Mouse (Mus musculus) kidney, adult 18-20 months (tissue): ENCODE results near the gene Smco4.
"Not testable (repeated sequence)": the region's sequence is repeated elsewhere in the genome, so short reads cannot be mapped to it uniquely, and the experiment has no call there.

Experiments
- DNase-seq: peaks from one replicate; pipeline ENCODE4 v3.0.0; 2021

Gene Smco4

DNA sequence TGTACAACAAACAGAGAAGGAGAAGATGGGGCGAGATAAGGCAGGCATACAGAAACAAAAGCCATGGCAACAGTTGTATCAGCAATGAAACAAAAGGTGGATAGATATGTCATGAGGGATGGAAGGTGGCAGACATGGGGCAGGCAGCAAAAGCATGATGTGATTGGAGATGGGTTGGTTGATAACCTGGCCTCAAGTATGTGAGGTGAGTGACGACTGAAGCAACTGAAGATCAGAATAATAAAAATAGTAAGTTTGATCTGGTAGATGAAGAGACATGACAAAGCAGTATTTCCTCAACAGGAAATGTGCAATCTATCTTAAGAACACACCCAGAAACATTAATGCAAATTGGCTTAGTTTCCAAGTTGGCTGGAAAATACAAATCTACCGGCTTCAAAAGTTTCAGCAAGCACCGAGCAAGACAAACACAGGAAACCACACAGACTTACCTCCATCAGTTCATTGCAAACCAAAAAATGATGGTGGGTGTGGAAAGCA, 57.3 kb downstream of the Smco4 start:
- no peak for DNase-seq

DNA sequence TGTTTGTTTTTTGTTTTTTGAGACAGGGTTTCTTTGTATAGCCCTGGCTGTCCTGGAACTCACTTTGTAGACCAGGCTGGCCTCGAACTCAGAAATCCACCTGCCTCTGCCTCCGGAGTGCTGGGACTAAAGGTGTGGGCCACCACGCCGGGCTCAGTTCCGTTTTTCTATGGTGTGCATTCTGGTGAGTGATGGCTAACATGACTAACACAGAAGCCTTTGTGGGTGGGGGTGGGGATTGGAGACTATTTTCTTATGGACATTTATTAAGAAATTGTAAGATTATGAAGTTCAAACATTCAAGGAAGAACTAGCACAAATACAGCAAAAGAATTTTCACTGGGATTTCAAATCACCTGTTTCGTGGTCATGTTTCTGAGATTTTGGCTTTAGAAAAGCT, 57.8 kb downstream of the Smco4 start:
- DNase-seq = not testable (repeated sequence)

- no peak for DNase-seq
These were observed 59.0 kb downstream of the Smco4 start for GRCm38 (mm10) chr9:15551933-15552851.

- no peak for DNase-seq
These were observed 60.1 kb downstream of the Smco4 start for GRCm38 (mm10) chr9:15553322-15553721.

- no peak for DNase-seq
These were observed 67.2 kb downstream of the Smco4 start for GRCm38 (mm10) chr9:15560451-15560850.

GRCm38 (mm10) chr9:15562353-15562752, 69.1 kb downstream of the Smco4 start:
- no peak for DNase-seq

DNA sequence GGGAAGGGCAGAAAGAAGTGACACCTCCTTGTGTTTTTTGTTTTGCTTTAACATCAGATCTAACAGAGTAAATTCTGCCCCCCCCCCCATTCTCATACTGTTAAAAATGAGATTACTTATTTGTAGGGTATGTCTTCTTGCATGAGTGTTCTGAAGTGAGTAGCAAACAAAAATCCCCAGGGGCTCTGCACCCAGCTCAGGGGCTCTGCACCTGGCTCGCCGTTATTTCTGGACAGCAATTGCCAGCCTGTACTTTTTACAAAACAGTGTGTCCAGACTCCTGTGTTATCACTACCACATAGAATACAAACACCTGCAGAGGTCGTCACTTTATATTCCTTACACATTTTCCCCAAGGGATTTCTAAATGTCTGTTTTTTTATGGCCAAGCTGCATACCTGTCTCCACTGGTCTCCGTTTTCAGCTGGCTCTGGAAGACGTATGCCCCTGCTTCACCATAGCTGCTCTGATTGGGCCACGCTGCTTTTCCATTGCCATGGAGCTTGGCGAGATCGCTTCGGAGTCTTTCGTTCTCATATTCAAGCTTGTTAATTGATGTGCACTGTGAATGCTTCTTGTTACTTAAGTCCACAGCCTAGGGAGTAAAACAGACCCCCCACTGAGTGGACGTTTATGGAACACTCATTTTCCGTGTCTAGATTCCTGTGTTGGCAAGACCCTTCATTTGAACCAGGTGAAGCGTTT, 81.7 kb downstream of the Smco4 start:
- no peak for DNase-seq

- no peak for DNase-seq
These were observed 85.2 kb downstream of the Smco4 start for GRCm38 (mm10) chr9:15578427-15578826.

- no peak for DNase-seq
These were observed 85.7 kb downstream of the Smco4 start for GRCm38 (mm10) chr9:15578946-15579345.

DNA sequence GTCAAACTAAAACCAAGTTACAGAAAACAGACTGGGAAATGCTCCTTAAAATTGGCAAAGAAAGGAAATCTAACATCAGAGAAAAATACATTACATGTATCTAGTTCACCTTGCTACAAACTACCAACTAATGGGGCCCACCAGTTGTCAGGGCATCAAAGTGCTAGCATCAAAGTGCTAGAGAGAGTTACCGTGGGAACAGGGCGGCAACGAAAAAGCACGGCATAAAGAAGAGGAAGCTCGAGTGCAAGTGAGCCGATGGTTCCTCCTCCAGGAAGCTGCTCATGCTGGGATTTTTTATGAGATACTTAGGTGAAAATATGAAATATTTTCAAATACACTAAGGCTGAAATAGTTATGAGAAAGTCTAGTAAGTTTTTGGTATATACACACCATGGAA, 86.9 kb downstream of the Smco4 start:
- no peak for DNase-seq

DNA sequence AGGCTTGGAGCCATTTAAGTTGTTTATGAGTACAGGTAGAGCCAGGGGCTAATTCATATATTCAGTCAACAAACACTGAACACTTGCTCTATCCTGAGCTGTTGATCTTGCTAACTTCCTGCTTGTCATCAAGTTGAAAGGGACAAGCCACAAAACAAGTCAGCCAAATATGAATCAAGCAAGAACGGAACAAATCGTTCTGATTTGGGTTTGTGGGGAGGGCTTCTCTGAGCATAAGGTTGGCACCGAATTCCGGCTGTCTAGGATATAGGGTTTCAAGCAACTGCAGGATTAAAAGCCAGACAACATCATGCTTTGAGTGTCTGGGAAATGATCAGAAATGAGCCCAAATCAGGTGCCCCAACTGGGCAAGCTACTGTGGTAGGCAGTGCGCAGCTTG, 88.8 kb downstream of the Smco4 start:
- DNase-seq = no peak

DNA sequence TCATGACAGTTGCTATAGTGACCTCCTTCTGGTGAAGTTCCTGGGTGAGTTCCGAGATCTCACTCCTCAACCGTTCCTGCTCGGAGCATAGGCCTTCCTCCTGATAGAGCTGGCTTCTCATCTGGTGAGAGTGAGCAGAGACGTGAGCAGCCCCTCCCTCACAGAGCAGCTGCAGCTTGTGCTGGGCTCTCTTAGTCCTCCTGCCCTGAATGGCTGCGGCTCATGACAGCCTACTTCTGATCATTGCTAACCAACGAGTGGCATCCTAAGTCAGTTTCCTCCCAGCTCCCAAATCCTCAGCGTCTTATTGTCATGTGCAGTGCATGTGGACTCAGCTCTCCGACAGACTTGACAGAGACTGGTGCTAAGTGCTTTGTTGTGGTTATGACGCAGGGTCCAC, 91.0 kb downstream of the Smco4 start:
- no peak for DNase-seq

- no peak for DNase-seq
These were observed 92.7 kb downstream of the Smco4 start for GRCm38 (mm10) chr9:15585956-15586355.

- no peak for DNase-seq
These were observed 94.1 kb downstream of the Smco4 start for GRCm38 (mm10) chr9:15587157-15587854.

DNA sequence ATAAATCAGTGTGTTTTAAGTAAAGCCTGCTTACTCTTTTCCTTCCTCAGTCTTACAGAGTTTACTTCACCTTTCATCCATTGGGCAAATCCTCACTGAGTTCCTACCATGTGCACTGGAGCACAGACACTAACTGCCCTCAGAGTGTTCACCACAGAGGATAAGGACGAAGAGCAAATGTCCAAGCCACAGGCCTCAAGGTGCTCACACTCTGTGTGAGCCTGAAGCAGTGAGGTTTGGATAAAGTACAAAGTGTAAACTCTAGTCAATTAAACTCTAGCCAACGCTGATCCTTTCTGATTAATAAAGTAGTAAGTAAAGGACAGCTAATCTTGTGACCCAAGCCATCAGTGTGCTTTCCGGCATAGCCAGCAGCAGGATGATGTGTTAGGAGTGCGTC, 100.9 kb downstream of the Smco4 start:
- DNase-seq = no peak
